In the genomic region with DNA sequence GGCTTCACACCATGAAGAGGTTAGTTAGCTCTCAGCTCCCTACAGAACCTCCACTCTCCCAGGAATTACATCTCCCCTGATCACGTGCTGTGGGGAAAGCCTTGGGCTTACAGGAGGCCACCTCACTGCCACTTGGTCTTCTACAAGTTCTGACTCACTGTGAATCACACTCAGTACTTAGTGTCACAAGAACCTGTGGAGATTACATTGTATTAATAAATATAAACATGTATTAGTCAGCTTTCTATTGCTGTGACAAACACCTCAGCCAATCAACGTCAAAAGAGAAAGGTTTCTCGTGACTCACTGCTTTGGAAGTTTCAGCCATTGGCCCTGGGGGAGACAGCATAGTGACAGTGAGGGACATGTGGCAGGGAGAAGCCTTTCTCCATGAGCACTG, we compare ENCODE assay signal across 21 mouse cellular contexts.
DNase-seq lines count a peak whose midpoint lies in the region; ATAC-seq and TF ChIP-seq lines count a peak whose summit lies in the region.
"Had no signal": no experiment of that assay in that cellular context is flagged by ENCODE, and none has a peak within 500 bp of the region (broad histone marks: within the 10 kb centered on the region; RNA-seq: fewer than 3 reads in every experiment).

No protein-coding gene starts in this region.

- no peak overlapping the region for H3K4me2 ChIP-seq in myocyte (ENCODE audit: low read depth)
- no peak overlapping the region for H3K4me2 ChIP-seq in intestine, embryonic 15.5 days (replicated peaks)
- H3K4me2 ChIP-seq: embryonic facial prominence, embryonic 12.5 days; forebrain, embryonic 13.5 days; heart, embryonic 13.5 days; hindbrain, embryonic 15.5 days had no signal

- peak; percentile 35 for DNase-seq in adrenal gland, adult 2 months
- no peak for DNase-seq in adrenal gland, adult 18-20 months (ENCODE audit: low spot score in 2 of 2)
- peak; percentile 76 for DNase-seq in 3T3-L1 (ENCODE audit: low read depth, low spot score)
- DNase-seq in NIH3T3 (ENCODE audit: low read depth): peak; percentile 27
- DNase-seq in kidney, postnatal 14 days: no peak
- DNase-seq: cerebellum, adult 11-12 months; cerebellum, adult 9-10 months; cerebellum, postnatal 25 days; forebrain, postnatal 0 days; gastrocnemius, adult 2 months; gastrocnemius, postnatal 25 days; heart, postnatal 36 days; kidney, adult 8-10 months had no signal

- WGBS in intestine, embryonic 15.5 days: 80% methylated on average over 3 of the region's 3 CpGs

- H3K27ac ChIP-seq in intestine, embryonic 15.5 days: no peak overlapping the region
- H3K27ac ChIP-seq: embryonic facial prominence, embryonic 12.5 days; forebrain, embryonic 13.5 days; gastrocnemius, adult 2 months; heart, embryonic 13.5 days; hindbrain, embryonic 15.5 days had no signal

- TF ChIP-seq POLR2A in myocyte (IDR thresholded peaks at IDR 0.05; ENCODE audit: insufficient read length, low read depth): no peak

- H3K4me3 ChIP-seq in myocyte: no peak overlapping the region
- no peak overlapping the region for H3K4me3 ChIP-seq in intestine, embryonic 15.5 days (replicated peaks)
- H3K4me3 ChIP-seq: embryonic facial prominence, embryonic 12.5 days; forebrain, embryonic 13.5 days; gastrocnemius, adult 2 months; heart, embryonic 13.5 days; hindbrain, embryonic 15.5 days had no signal

- no peaks in the 10 kb centered on the region for H3K27me3 ChIP-seq in myocyte (ENCODE audit: control insufficient read depth, insufficient read depth, insufficient read length)
- no peaks in the 10 kb centered on the region for H3K27me3 ChIP-seq in intestine, embryonic 15.5 days (replicated peaks)
- H3K27me3 ChIP-seq: CH12.LX; embryonic facial prominence, embryonic 12.5 days; forebrain, embryonic 13.5 days; heart, embryonic 13.5 days; hindbrain, embryonic 15.5 days had no signal

- H3K9ac ChIP-seq in intestine, embryonic 15.5 days: no peak overlapping the region
- H3K9ac ChIP-seq: embryonic facial prominence, embryonic 12.5 days; forebrain, embryonic 13.5 days; forebrain, postnatal 0 days; heart, embryonic 13.5 days; hindbrain, embryonic 15.5 days had no signal

- H3K4me1 ChIP-seq in intestine, embryonic 15.5 days (replicated peaks): no peaks in the 10 kb centered on the region
- H3K4me1 ChIP-seq: embryonic facial prominence, embryonic 12.5 days; forebrain, embryonic 13.5 days; heart, embryonic 13.5 days; hindbrain, embryonic 15.5 days had no signal

- no peak for ATAC-seq in intestine, embryonic 15.5 days
- ATAC-seq: forebrain, embryonic 13.5 days; forebrain, postnatal 0 days; intestine, postnatal 0 days had no signal

- no peaks in the 10 kb centered on the region for H3K9me3 ChIP-seq in intestine, embryonic 15.5 days
- H3K9me3 ChIP-seq: embryonic facial prominence, embryonic 12.5 days; forebrain, embryonic 13.5 days; hindbrain, embryonic 15.5 days had no signal

- no peaks in the 10 kb centered on the region for H3K79me2 ChIP-seq in myocyte (ENCODE audit: control insufficient read depth, insufficient read depth)

- H3K36me3 ChIP-seq in myocyte (ENCODE audit: control insufficient read depth, insufficient read depth): no peaks in the 10 kb centered on the region
- H3K36me3 ChIP-seq in intestine, embryonic 15.5 days: no peaks in the 10 kb centered on the region
- H3K36me3 ChIP-seq: embryonic facial prominence, embryonic 12.5 days; heart, embryonic 13.5 days; hindbrain, embryonic 15.5 days had no signal

- H3ac ChIP-seq in myocyte (ENCODE audit: control insufficient read depth, insufficient read length): no peak overlapping the region

TF ChIP-seq in myocyte, 11 proteins besides CTCF, POLR2A, EP300 and RAD21:
- TF ChIP-seq CEBPB (IDR thresholded peaks at IDR 0.05; ENCODE audit: insufficient read depth, poor library complexity, severe bottlenecking) (no peak), REST (IDR thresholded peaks at IDR 0.05; ENCODE audit: insufficient read depth, insufficient read length) (no peak), USF1 (IDR thresholded peaks at IDR 0.05; ENCODE audit: low read depth) (peak; percentile 89)

Comparison
In these comparisons a context has a peak if more than half of its experiments do, and no peak if none do; other contexts are left out.
1. DNase-seq: peak in adrenal gland, adult 2 months (single experiment), 3T3-L1 (single experiment) and NIH3T3 (single experiment); none in adrenal gland, adult 18-20 months (0 of 2) and kidney, postnatal 14 days (single experiment).